Mouse (Mus musculus) adrenal gland (tissue): ENCODE data around the gene Natd1.
"Not testable (repeated sequence)": the region's sequence is repeated elsewhere in the genome, so short reads cannot be mapped to it uniquely, and the experiment has no call there.

ENCODE experiments used
- intact Hi-C: fragments of 180-260 bp; cut with DNase I; formaldehyde crosslinking; loops from one replicate; pipeline ENCODE4 v1.15.1; 2025

Natd1 gene

GRCm38 (mm10) chr11:60902001-60902400 is 12.5 kb downstream of the Natd1 start:
- intact Hi-C loops = no loop called here

- intact Hi-C loops = no loop called here
Observed at GRCm38 (mm10) chr11:60895915-60896314, 18.6 kb downstream of the Natd1 start.

- intact Hi-C loops = no loop called here
Observed at GRCm38 (mm10) chr11:60890744-60891143, 23.8 kb downstream of the Natd1 start.

- intact Hi-C loops = no loop called here
Observed at GRCm38 (mm10) chr11:60890286-60890685, 24.3 kb downstream of the Natd1 start.

- intact Hi-C loops = no loop called here
Observed at GRCm38 (mm10) chr11:60889861-60890260, 24.7 kb downstream of the Natd1 start.

GRCm38 (mm10) chr11:60886986-60887385 is 27.6 kb downstream of the Natd1 start:
- intact Hi-C loops = not testable (repeated sequence)

GRCm38 (mm10) chr11:60882386-60882785 is 32.2 kb downstream of the Natd1 start:
- intact Hi-C loops = no loop called here

GRCm38 (mm10) chr11:60880559-60880958 is 34.0 kb downstream of the Natd1 start:
- intact Hi-C loops = no loop called here

GRCm38 (mm10) chr11:60879423-60879822 is 35.1 kb downstream of the Natd1 start:
- intact Hi-C loops = loop anchor here (5.0 kb wide), 1 partner anchor 47 kb away; the partner anchor contains the start of gene Dhrs7b

GRCm38 (mm10) chr11:60878675-60879294 is 35.8 kb downstream of the Natd1 start, which contains the start of gene Tmem11:
Tmem11 (minus strand) TSS chr11:60879272.
- intact Hi-C loops = loop anchor here (5.0 kb wide), 1 partner anchor 46 kb away; the partner anchor contains the start of gene Dhrs7b

GRCm38 (mm10) chr11:60878056-60878612 is 36.4 kb downstream of the Natd1 start:
- intact Hi-C loops = loop anchor here (5.0 kb wide), 1 partner anchor 46 kb away; the partner anchor contains the start of gene Dhrs7b

GRCm38 (mm10) chr11:60873101-60873500 is 41.4 kb downstream of the Natd1 start:
- intact Hi-C loops = no loop called here

GRCm38 (mm10) chr11:60871409-60871808 is 43.1 kb downstream of the Natd1 start:
- intact Hi-C loops = no loop called here

- intact Hi-C loops = not testable (repeated sequence)
Observed at GRCm38 (mm10) chr11:60869471-60869870, 45.1 kb downstream of the Natd1 start.

GRCm38 (mm10) chr11:60867904-60868303 is 46.6 kb downstream of the Natd1 start:
- intact Hi-C loops = no loop called here

- intact Hi-C loops = no loop called here
Observed at GRCm38 (mm10) chr11:60867456-60867855, 47.1 kb downstream of the Natd1 start.

- intact Hi-C loops = no loop called here
Observed at GRCm38 (mm10) chr11:60866021-60866420, 48.5 kb downstream of the Natd1 start.

GRCm38 (mm10) chr11:60864916-60865315 is 49.6 kb downstream of the Natd1 start:
- intact Hi-C loops = no loop called here

GRCm38 (mm10) chr11:60864166-60864565 is 50.4 kb downstream of the Natd1 start:
- intact Hi-C loops = no loop called here

GRCm38 (mm10) chr11:60863196-60863595 is 51.4 kb downstream of the Natd1 start:
- intact Hi-C loops = no loop called here

- intact Hi-C loops = no loop called here
Observed at GRCm38 (mm10) chr11:60861993-60862392, 52.6 kb downstream of the Natd1 start.

- intact Hi-C loops = no loop called here
Observed at GRCm38 (mm10) chr11:60856587-60856986, 58.0 kb downstream of the Natd1 start.
